Mouse (Mus musculus) frontal cortex, postnatal 14 days (tissue): ENCODE measurements around the gene Ifna1.

ENCODE experiments used
- DNase-seq, 2 experiments: peaks; one replicate each; pipeline ENCODE4 v3.0.0; 2022; ENCODE audit warnings: low spot score in 2 of 2

Ifna1 gene

DNA sequence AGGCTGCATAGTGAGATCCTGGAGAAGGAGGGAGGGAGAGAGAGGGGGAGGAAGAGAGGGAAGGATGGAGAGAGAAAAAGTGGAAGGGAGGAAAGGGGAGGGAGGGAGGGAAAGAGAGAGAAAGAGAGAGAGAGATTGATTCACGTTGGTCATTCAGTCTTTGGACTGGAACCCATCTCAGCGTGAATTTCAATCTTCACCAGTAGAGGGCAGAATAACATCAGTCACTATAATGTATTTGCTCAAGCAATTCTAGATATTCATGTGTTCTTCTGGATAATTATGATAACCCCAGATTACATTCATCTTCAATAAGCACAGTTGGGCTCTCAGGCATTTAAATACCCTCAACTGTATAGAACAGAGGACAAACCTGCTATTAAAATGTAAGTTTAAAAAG lies 22.8 kb downstream of the Ifna1 start:
- no peak for DNase-seq

DNA sequence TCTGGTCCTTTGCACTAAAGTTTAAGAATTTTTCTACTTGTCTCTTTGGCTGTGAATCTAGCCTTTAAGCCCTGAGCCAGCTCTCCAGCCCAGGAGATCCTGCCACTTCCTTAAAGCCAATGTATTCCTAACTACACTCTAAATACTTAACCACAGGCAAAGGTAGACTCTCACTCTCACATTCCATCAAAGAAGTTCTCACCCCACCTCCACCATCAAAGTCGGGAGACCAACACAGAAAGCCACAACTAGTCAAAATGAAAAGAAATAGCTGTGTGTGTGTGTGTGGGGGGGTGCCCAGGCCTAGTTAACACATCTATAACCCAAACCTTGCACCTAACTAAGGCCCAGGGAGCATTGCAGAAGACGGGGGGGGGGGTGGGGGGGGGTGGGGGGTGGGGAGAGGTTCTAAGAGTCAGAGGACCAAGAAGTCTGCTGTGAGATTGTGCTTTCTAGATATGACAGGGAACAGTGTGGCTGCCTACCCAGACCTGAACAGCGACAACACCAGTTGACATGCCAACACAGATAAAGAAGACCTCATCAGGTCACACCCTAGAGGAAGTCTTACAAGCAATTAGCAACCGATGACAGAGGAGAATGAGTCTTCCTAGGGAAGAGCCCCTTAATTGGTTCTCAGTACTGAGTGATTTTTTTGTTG lies 25.7 kb downstream of the Ifna1 start:
- no peak for DNase-seq

DNA sequence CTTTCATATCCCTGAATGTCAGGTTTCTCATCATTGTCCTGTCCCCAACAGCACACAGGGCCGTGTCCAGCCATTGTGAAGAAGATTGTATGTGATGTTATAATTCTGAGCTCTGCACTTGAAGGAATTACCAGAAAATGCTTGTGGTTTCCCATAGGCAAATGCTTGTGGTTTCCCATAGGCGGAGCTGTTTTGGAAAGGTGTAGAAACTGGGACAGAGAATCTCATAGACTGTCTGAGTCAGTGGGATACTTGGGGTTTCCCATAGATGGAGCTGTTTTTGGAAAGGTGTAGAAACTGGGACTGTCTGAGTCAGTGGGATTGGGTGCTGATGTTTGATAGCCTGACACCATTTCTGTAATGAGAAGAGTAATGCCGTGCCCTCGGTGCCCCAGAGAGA lies 26.6 kb downstream of the Ifna1 start:
- no peak for DNase-seq

DNA sequence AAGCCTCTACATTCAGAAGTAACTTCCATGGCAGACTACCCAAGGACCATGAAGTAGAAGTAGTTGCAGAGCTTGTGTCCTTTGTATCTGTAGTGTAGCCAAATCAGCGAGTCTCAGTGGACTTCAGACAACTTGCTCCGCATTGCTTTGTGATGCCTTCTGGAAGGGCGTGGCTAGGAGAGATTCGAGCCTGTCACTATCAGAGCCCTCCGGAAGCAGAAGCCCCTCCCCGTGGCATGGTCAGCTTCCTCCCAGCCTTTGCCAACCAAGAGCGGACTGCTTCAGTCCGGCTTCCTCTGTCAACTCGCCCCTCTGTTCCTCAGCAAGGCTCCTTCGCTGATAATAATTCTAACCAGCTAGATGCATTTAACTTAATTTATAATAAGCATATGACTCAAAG lies 28.4 kb downstream of the Ifna1 start:
- DNase-seq, result no peak

DNA sequence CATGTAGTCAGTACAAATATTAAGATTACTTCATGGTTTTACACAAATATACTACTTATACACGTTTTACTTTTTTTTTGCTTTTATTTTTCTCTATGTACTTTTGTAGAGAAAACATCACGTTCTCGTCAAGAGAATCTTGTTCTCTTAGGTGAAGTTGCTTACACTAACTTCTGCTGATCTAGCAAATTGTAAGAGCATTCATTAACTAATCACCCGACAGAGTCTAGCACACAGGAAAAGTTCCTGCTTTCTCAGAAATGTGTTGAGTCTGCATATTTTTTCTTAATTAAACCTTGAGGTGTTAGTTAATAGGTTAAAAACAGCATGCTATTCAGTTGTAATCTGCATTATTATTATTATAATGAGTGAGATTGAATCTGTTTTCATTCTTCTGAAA lies 28.9 kb downstream of the Ifna1 start:
- DNase-seq, result no peak

- DNase-seq, result no peak
Observed at GRCm38 (mm10) chr4:88880101-88880500, 30.2 kb downstream of the Ifna1 start, which contains the start of gene Ifne. Gene Ifne (minus strand): TSS chr4:88880201.

DNA sequence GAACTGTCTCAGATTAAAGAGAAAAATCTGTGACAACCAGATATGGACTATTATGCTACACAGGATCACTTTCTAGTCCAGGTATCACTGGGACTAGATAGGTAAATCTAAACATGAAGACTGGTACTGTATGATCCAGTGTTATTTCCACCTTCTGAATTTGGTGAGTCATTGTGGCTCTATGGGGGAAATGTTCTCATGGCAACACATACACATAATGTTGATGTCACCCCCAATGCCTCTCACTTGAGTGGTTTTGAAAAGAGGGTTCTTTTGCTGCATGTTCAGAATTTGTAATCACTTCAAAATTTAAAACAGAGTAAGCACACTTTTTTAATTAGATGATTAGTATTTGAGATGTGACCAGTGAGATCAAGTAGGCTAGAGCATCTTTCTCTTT lies 38.3 kb downstream of the Ifna1 start:
- no peak for DNase-seq

GRCm38 (mm10) chr4:88893201-88893754 lies 43.4 kb downstream of the Ifna1 start:
- DNase-seq, result no peak
